Mouse (Mus musculus) kidney, adult 18-20 months (tissue): Measurements from ENCODE around the gene Ldb1.
A peak's percentile ranks its signal among the peaks of the same experiment; 100 is the strongest.

Source experiments
- DNase-seq: peaks from one replicate; pipeline ENCODE4 v3.0.0; 2021

Ldb1 gene

DNA sequence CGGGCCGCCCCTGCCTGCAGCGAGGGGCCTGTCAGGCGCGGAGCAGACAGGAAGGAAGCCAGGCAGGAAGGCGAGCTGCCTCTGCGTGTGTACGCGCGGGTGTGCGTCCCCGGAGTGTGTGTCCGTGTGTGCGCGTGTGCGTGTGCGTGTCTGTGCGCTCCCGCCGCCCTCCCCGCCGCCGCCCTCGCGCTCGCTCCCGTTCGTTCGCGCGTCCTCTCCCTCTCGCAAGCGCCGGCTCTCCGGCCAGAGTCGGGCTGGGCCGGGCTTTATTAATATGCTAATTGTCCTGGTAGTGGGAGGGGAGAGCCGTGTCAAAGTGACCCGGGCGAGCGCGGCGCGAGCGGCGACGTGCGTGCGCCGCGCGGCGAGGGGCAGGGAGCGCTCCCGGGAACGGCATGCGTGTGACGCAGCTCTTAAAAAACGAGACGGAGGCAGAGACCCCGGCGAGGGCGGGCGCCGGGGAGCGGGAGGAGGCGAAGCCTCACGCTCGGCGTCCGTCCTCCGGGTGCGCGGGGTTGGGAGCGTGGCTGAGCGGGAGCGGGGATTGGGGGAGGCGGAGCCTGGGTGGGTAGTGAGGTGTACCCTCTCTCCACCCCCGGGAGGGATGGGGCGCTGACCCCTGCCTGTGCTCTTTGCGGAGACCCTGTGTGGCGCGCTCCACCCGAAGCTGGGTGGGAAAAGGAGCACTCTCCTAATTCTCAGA lies at the start of gene Ldb1:
TSS of gene Ldb1 (minus strand) at position 222 of the 703 bp plus-strand sequence.
- peak; percentile 90 for DNase-seq

GRCm38 (mm10) chr19:46094144-46094543 lies 49.1 kb upstream of the Ldb1 start:
- DNase-seq = no peak

GRCm38 (mm10) chr19:46091641-46092040 lies 46.6 kb upstream of the Ldb1 start:
- no peak for DNase-seq

GRCm38 (mm10) chr19:46087871-46088270 lies 42.9 kb upstream of the Ldb1 start:
- no peak for DNase-seq

DNA sequence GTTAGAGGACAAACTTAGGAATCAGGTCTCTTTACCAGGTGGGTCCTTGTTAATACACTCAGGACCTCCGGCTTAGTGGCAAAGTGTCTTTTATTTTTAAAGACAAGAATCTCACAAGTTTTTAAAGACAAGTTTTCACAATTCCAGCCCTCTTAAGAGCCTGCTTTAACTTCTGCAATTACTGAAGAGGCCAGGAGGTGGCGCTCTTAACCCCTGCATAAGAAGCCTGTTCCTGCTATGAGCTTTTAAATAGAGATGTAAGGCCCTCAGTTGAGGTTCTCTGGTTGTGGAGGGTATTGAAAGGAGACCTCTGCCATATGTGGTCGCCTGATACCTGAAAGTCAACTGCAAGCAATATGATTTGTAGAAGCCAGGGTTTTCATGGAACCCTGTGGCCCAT lies 41.3 kb upstream of the Ldb1 start:
- peak; percentile 53 for DNase-seq

DNA sequence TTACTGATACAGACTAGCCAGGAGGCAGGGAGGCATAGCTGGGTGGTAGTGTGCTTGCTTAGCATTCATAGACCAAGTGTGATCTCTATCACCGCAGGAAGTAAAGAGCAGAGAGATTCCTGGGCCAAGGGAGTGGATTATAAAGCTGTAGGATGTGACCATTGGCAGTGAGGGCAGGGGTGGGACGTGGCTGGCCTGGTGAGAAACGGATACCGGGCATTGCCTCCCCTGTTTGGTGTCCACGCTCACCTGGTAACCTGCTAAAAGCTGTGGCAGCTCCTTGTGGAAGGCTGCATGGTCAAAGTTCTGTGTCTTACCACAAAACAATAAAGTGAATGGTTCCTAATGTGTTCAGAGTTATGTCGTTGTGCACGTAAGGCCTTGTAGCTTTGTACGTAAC lies 40.2 kb upstream of the Ldb1 start:
- no peak for DNase-seq

DNA sequence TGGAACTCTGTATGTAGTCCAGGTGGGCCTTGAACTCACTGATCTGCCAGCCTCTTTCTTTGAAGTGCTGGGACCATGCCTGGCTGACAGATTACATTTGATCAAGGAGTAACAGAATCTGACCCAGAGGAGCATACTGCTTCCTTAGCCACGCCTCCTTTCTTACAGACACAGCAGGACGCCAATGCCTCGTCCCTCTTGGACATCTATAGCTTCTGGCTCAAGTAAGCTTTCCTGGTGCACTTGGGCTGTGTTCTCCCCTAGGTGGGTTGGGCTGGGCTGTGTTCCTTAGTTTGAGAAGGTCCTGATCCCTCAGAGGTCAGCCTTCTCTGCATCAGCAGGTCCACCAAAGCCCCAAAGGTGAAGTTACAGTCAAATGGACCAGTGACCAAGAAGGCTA lies 33.5 kb upstream of the Ldb1 start:
- no peak for DNase-seq

- DNase-seq = peak; percentile 100
Observed at GRCm38 (mm10) chr19:46075616-46076607, 30.9 kb upstream of the Ldb1 start, which contains the start of gene Nolc1. Gene Nolc1, plus strand, starts transcription at chr19:46075863.

GRCm38 (mm10) chr19:46074266-46074665 lies 29.3 kb upstream of the Ldb1 start:
- DNase-seq = no peak

- no peak for DNase-seq
Observed at GRCm38 (mm10) chr19:46073285-46073684, 28.3 kb upstream of the Ldb1 start.

GRCm38 (mm10) chr19:46068054-46068453 lies 23.0 kb upstream of the Ldb1 start:
- DNase-seq = no peak

- no peak for DNase-seq
Observed at GRCm38 (mm10) chr19:46060845-46061244, 15.8 kb upstream of the Ldb1 start.

DNA sequence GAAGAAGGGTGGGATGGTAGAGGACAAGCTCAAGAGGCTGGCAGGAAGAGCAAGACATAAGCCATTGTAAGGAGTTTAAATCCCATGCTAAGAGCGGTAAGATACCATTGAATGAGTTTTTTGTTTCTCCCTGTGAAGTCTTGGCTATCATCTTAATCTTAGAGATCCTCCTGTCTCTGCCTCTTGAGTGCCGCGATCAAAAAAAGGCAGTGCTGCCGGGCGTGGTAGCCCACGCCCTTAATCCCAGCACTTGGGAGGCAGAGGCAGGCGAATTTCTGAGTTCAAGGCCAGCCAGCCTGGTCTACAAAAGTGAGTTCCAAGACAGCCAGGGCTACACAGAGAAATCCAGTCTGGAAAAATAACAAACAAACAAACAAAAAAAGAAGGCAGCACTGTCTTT lies 13.5 kb upstream of the Ldb1 start:
- no peak for DNase-seq

DNA sequence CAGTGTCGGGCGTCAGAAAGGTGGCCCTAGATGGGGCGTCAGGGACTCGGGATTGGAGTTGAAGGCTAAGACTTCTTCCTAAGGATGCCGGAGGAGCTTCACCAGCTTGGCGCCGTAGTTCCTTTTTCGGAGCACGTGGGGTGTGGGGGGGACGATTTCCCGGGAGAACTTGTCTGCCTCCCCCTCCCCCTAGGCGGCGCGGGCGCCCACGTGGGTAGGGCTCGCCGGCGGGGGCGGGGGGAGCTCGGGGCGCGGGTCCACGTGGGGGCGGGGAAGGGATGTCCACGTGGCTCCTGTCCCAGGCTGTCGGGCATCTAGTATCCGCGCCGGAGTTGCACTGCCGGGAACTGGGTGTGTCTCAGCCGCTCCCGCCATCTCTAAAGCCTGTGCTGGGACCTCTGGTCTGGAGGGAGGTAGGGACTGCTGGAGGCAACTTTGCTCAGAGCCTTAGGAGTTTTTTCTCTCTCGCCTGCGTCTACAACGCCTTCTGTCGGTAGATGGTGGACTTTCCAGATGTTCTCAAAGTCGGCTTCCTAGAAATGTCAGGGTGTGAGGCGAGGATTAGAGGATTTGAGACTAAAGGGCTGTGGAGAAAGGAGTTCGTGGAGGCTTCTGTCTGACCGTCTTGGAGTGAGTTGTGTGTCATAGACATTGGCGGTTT lies 12.1 kb upstream of the Ldb1 start:
- DNase-seq = peak; percentile 83

GRCm38 (mm10) chr19:46056388-46056946 lies 11.5 kb upstream of the Ldb1 start:
- DNase-seq = peak; percentile 92

DNA sequence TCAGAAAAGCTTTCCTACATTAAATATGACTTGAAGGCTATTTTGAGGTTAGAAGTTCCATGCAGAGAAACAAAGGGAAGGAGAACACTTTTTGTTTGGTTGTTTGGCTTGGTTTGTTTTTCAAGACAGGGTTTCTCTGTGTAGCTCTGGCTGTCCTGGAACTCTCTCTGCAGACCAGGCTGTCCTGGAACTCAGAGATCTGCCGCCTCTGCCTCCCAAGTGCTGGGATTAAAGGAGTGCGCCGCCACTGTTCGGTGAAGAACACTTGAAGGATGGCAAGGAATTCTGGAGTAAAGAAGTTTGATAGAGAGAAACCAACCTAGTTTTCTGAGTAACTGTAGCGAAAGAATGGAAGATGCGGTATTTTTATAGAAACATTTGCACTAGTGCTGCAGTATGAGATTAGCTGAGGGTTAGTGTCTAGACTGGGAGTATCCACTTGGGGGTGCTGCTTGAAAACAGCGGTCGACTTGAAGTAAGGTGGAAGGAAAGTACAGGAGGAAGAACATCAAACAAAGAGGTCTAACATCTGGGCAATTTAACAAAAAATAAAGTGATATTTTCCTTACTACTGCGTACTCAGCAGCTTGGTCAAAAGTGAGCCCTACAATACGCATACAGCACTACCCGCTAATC lies 10.9 kb upstream of the Ldb1 start:
- no peak for DNase-seq

DNA sequence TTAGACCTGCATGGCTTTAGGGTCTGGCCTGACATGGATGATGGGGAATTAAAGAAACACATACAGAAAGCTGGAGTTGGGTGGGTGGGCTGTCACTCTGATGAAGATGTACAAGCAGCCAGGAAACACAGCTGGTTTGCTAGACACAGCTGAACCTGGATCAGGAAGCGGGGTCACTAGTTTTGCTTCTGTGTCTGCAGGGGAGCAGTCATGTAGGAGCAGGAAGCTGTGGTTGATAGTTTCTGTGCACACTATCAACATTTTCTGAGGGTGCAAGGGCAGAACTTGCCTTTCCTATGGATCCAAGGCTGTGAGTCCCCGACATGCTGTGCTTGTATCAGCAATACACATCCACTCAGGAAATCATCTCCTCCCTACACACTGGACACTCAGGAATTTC lies 5.4 kb upstream of the Ldb1 start:
- DNase-seq = no peak

GRCm38 (mm10) chr19:46049129-46049528 lies 4.1 kb upstream of the Ldb1 start:
- DNase-seq = no peak

DNA sequence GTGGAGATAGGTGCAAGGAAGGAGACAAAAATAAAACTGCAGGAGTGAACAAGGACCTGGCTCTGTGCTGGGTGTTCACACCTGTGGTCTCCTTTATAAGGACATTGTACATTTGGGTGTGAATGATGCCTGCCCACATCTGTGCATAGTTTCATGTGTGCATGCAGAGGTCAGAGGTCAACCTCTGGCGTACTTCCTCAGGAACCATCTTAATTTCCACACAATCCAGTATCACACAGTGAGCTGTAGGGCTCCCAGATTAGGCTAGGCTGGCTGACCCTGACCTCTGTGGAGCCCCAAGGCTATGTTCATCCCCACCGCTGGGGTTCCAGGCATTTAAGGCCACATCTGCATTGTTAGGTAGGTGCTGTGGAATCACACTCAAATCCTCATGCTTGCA lies 2.4 kb upstream of the Ldb1 start:
- DNase-seq = no peak

DNA sequence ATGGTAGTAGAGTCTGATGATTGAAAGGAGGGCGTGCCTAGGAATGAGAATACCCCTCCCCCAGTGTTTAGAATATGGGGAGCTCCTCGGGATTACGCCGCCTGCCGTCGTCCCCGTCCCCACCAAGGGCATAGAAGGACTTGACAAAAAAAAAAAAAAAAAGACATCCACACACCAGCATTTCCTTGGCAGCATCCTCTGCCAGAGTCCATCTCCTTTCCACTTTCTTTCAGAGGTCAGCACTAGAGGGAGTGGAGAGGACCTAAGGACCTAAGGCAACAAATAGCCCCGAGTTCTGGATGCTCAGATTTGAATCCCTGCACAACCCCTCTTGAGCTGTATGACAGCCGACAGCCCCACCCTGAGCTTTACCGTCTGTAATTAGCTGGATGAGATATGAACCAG lies 1.6 kb upstream of the Ldb1 start:
- no peak for DNase-seq

- DNase-seq = no peak
Observed at GRCm38 (mm10) chr19:46045696-46046311, 790 bp upstream of the Ldb1 start.
